17 mouse cellular contexts compared by ENCODE assay signal in genomic region chr14:77801571-77802267, GRCm38 (mm10).
A peak's percentile ranks its signal among the peaks of the same experiment; 100 is the strongest.
DNase-seq lines count a peak whose midpoint lies in the region; ATAC-seq and TF ChIP-seq lines count a peak whose summit lies in the region.
"Had no signal": no experiment of that assay in that cellular context is flagged by ENCODE, and none has a peak within 500 bp of the region (broad histone marks: within the 10 kb centered on the region; RNA-seq: fewer than 3 reads in every experiment).

No protein-coding gene starts in this region.

- DNase-seq in forebrain, embryonic 10.5 days (ENCODE audit: extremely low spot score, low spot score): no peak
- DNase-seq in forebrain, embryonic 11.5 days (ENCODE audit: low spot score): no peak
- no peak for DNase-seq in stomach, postnatal 0 days (ENCODE audit: low spot score)
- DNase-seq in gastrocnemius, postnatal 25 days: no peak
- DNase-seq in kidney, postnatal 4 days: no peak
- DNase-seq: cerebellum, adult 2 months; layer of hippocampus, postnatal 36 days; thymus, postnatal 25 days had no signal

- H3K4me2 ChIP-seq in forebrain, embryonic 11.5 days (ENCODE audit: low read depth, low read length, severe bottlenecking): no peak overlapping the region
- no peak overlapping the region for H3K4me2 ChIP-seq in forebrain, embryonic 13.5 days
- 0 out of 2 replicates have a peak overlapping the region, but pooled peaks have one; percentile 5 for H3K4me2 ChIP-seq in hindbrain, embryonic 15.5 days
- H3K4me2 ChIP-seq in midbrain, embryonic 16.5 days (ENCODE audit: low read length): peak overlapping the region; percentile 18
- no peak overlapping the region for H3K4me2 ChIP-seq in stomach, postnatal 0 days (replicated peaks; ENCODE audit: low read depth)
- H3K4me2 ChIP-seq: embryonic facial prominence, embryonic 13.5 days; heart, embryonic 15.5 days; limb, embryonic 13.5 days had no signal

- H3K27ac ChIP-seq in forebrain, embryonic 10.5 days: peak overlapping the region; percentile 65; the same call in 1 of the 2 replicates
- no peak overlapping the region for H3K27ac ChIP-seq in forebrain, embryonic 11.5 days (ENCODE audit: low read depth, low read length)
- peak overlapping the region; percentile 57 for H3K27ac ChIP-seq in forebrain, embryonic 13.5 days
- peak overlapping the region; percentile 53 for H3K27ac ChIP-seq in hindbrain, embryonic 15.5 days (replicated peaks)
- peak overlapping the region; percentile 78 for H3K27ac ChIP-seq in midbrain, embryonic 16.5 days (ENCODE audit: low read length)
- H3K27ac ChIP-seq in stomach, postnatal 0 days (replicated peaks): no peak overlapping the region
- H3K27ac ChIP-seq: embryonic facial prominence, embryonic 13.5 days; heart, embryonic 15.5 days; kidney, postnatal 0 days; limb, embryonic 13.5 days had no signal

- H3K9me3 ChIP-seq in forebrain, embryonic 10.5 days: no peaks in the 10 kb centered on the region
- H3K9me3 ChIP-seq in forebrain, embryonic 11.5 days (ENCODE audit: control insufficient read depth, low read length): no peaks in the 10 kb centered on the region
- H3K9me3 ChIP-seq in forebrain, embryonic 13.5 days (replicated peaks): no peaks in the 10 kb centered on the region
- H3K9me3 ChIP-seq in hindbrain, embryonic 15.5 days: no peaks in the 10 kb centered on the region
- no peaks in the 10 kb centered on the region for H3K9me3 ChIP-seq in midbrain, embryonic 16.5 days (replicated peaks; ENCODE audit: control insufficient read depth, low read length, poor library complexity, severe bottlenecking)
- H3K9me3 ChIP-seq in stomach, postnatal 0 days (ENCODE audit: control insufficient read depth, low read length): no peaks in the 10 kb centered on the region
- H3K9me3 ChIP-seq: embryonic facial prominence, embryonic 13.5 days; heart, embryonic 15.5 days; limb, embryonic 13.5 days had no signal

- TF ChIP-seq CTCF in stomach, postnatal 0 days (IDR thresholded peaks at IDR 0.05; ENCODE audit: low read depth): no peak

- H3K9ac ChIP-seq in forebrain, embryonic 11.5 days (ENCODE audit: low read length): no peak overlapping the region
- H3K9ac ChIP-seq in forebrain, embryonic 13.5 days: no peak overlapping the region
- H3K9ac ChIP-seq in hindbrain, embryonic 15.5 days: no peak overlapping the region
- peak overlapping the region; percentile 31; the same call in 1 of the 2 replicates for H3K9ac ChIP-seq in midbrain, embryonic 16.5 days (ENCODE audit: low read depth, low read length)
- H3K9ac ChIP-seq in stomach, postnatal 0 days (ENCODE audit: low read length): no peak overlapping the region
- H3K9ac ChIP-seq: embryonic facial prominence, embryonic 13.5 days; heart, embryonic 15.5 days; limb, embryonic 13.5 days had no signal

- peaks cover 36% of the 10 kb centered on the region for H3K4me1 ChIP-seq in forebrain, embryonic 10.5 days
- H3K4me1 ChIP-seq in forebrain, embryonic 11.5 days (replicated peaks; ENCODE audit: control insufficient read depth, insufficient read depth, low read length): no peaks in the 10 kb centered on the region; the same call in 1 of the 2 replicates
- peaks cover 25% of the 10 kb centered on the region for H3K4me1 ChIP-seq in forebrain, embryonic 13.5 days
- H3K4me1 ChIP-seq in hindbrain, embryonic 15.5 days (replicated peaks): peaks cover 32% of the 10 kb centered on the region
- peaks cover 23% of the 10 kb centered on the region for H3K4me1 ChIP-seq in midbrain, embryonic 16.5 days (ENCODE audit: control insufficient read depth, insufficient read depth, low read length)
- no peaks in the 10 kb centered on the region for H3K4me1 ChIP-seq in stomach, postnatal 0 days (replicated peaks; ENCODE audit: control insufficient read depth, insufficient read depth)
- H3K4me1 ChIP-seq: heart, embryonic 15.5 days had no signal

- no peak for TF ChIP-seq EP300 in stomach, postnatal 0 days (optimal IDR thresholded peaks at IDR 0.05)

- H3K27me3 ChIP-seq in forebrain, embryonic 10.5 days (ENCODE audit: poor library complexity, severe bottlenecking): no peaks in the 10 kb centered on the region
- no peaks in the 10 kb centered on the region for H3K27me3 ChIP-seq in forebrain, embryonic 11.5 days (ENCODE audit: control insufficient read depth, insufficient read depth, low read length)
- no peaks in the 10 kb centered on the region for H3K27me3 ChIP-seq in forebrain, embryonic 13.5 days
- H3K27me3 ChIP-seq in hindbrain, embryonic 15.5 days: no peaks in the 10 kb centered on the region
- H3K27me3 ChIP-seq in midbrain, embryonic 16.5 days (ENCODE audit: control insufficient read depth, insufficient read depth, low read depth, low read length): no peaks in the 10 kb centered on the region
- no peaks in the 10 kb centered on the region for H3K27me3 ChIP-seq in stomach, postnatal 0 days (ENCODE audit: control insufficient read depth, insufficient read depth, low read length)
- H3K27me3 ChIP-seq: embryonic facial prominence, embryonic 13.5 days; heart, embryonic 15.5 days; limb, embryonic 13.5 days had no signal

- no peaks in the 10 kb centered on the region for H3K36me3 ChIP-seq in forebrain, embryonic 10.5 days (replicated peaks)
- no peaks in the 10 kb centered on the region for H3K36me3 ChIP-seq in forebrain, embryonic 11.5 days (ENCODE audit: control insufficient read depth, insufficient read depth, low read length)
- H3K36me3 ChIP-seq in forebrain, embryonic 13.5 days (ENCODE audit: poor library complexity, severe bottlenecking): no peaks in the 10 kb centered on the region
- no peaks in the 10 kb centered on the region for H3K36me3 ChIP-seq in hindbrain, embryonic 15.5 days
- no peaks in the 10 kb centered on the region for H3K36me3 ChIP-seq in midbrain, embryonic 16.5 days (ENCODE audit: control insufficient read depth, insufficient read depth, low read length)
- no peaks in the 10 kb centered on the region for H3K36me3 ChIP-seq in stomach, postnatal 0 days (ENCODE audit: control insufficient read depth, insufficient read depth, low read length)
- H3K36me3 ChIP-seq: embryonic facial prominence, embryonic 13.5 days; heart, embryonic 15.5 days; limb, embryonic 13.5 days had no signal

- no peak overlapping the region for H3K4me3 ChIP-seq in forebrain, embryonic 10.5 days
- no peak overlapping the region for H3K4me3 ChIP-seq in forebrain, embryonic 11.5 days (ENCODE audit: low read depth, low read length)
- no peak overlapping the region for H3K4me3 ChIP-seq in forebrain, embryonic 13.5 days
- no peak overlapping the region for H3K4me3 ChIP-seq in hindbrain, embryonic 15.5 days
- no peak overlapping the region for H3K4me3 ChIP-seq in midbrain, embryonic 16.5 days (ENCODE audit: low read depth, low read length)
- no peak overlapping the region for H3K4me3 ChIP-seq in stomach, postnatal 0 days (ENCODE audit: low read depth, low read length)
- H3K4me3 ChIP-seq: embryonic facial prominence, embryonic 13.5 days; heart, embryonic 15.5 days; limb, embryonic 13.5 days had no signal

- 85% methylated on average over 17 of the region's 17 CpGs for WGBS in forebrain, embryonic 10.5 days
- 82% methylated on average over 17 of the region's 17 CpGs for WGBS in forebrain, embryonic 11.5 days
- 72% methylated on average over 17 of the region's 17 CpGs for WGBS in forebrain, embryonic 13.5 days
- 52% methylated on average over 17 of the region's 17 CpGs for WGBS in hindbrain, embryonic 15.5 days
- 56% methylated on average over 17 of the region's 17 CpGs for WGBS in midbrain, embryonic 16.5 days
- WGBS in stomach, postnatal 0 days: 79% methylated on average over 17 of the region's 17 CpGs

- ATAC-seq in forebrain, embryonic 11.5 days (replicated peaks; ENCODE audit: low FRiP score): no peak
- ATAC-seq in forebrain, embryonic 13.5 days: peak; percentile 50
- peak; percentile 70 for ATAC-seq in hindbrain, embryonic 15.5 days (ENCODE audit: low FRiP score, low read depth)
- ATAC-seq in midbrain, embryonic 16.5 days: peak; percentile 77
- no peak for ATAC-seq in stomach, postnatal 0 days (ENCODE audit: low FRiP score, low TSS enrichment)
- ATAC-seq: inflammation-experienced regulatory T-cells, adult 6 months; Patski had no signal

Comparison
In these comparisons a context has a peak if more than half of its experiments do, and no peak if none do; other contexts are left out.
1. H3K27ac ChIP-seq: peak in forebrain, embryonic 10.5 days (single experiment), forebrain, embryonic 13.5 days (single experiment), hindbrain, embryonic 15.5 days (single experiment) and midbrain, embryonic 16.5 days (single experiment); none in forebrain, embryonic 11.5 days (single experiment) and stomach, postnatal 0 days (single experiment).
2. ATAC-seq: peak in forebrain, embryonic 13.5 days (single experiment), hindbrain, embryonic 15.5 days (single experiment) and midbrain, embryonic 16.5 days (single experiment); none in forebrain, embryonic 11.5 days (single experiment) and stomach, postnatal 0 days (single experiment).
3. H3K4me2 ChIP-seq: peak in hindbrain, embryonic 15.5 days (single experiment) and midbrain, embryonic 16.5 days (single experiment); none in forebrain, embryonic 11.5 days (single experiment), forebrain, embryonic 13.5 days (single experiment) and stomach, postnatal 0 days (single experiment).